Mouse (Mus musculus) CH12.LX (cell line): ENCODE data around the gene Tcf25. TPM values are rescaled to one million over a fixed set of nuclear protein-coding genes. Genes with fewer than 3 reads are reported as not detected.

Experiments used
- DNase-seq: peaks from one replicate; pipeline ENCODE4 v3.0.0-alpha.2; 2013; ENCODE audit errors: extremely low read depth
- H3K27ac ChIP-seq: 2 replicates; pipeline ENCODE4 v1.5.1; 2012; ENCODE audit warnings: low read depth, mild to moderate bottlenecking, control low read depth, moderate library complexity; ENCODE audit not compliant: insufficient read depth
- H3K27me3 ChIP-seq: replicated peaks from 2 replicates; pipeline ENCODE3; 2012; ENCODE audit warnings: inconsistent platforms
- H3K36me3 ChIP-seq, 2 experiments: replicated peaks in 1 of 2; 2 replicates each; pipeline versions ENCODE3 to v1.6.1; 2012; ENCODE audit warnings: inconsistent platforms in 1 of 2, low read length in 1 of 2, mild to moderate bottlenecking in 1 of 2, mixed read lengths in 1 of 2, moderate library complexity in 1 of 2; ENCODE audit not compliant: control insufficient read depth in 1 of 2, insufficient read depth in 1 of 2
- H3K4me1 ChIP-seq, 2 experiments: 2 replicates each; pipeline ENCODE4 v1.6.1; 2012; ENCODE audit warnings: inconsistent platforms in 1 of 2, moderate library complexity in 1 of 2; ENCODE audit not compliant: insufficient read depth in 2 of 2, control insufficient read depth in 1 of 2
- H3K4me2 ChIP-seq: 2 replicates; pipeline ENCODE4 v1.6.1; 2012; ENCODE audit warnings: low read depth, mild to moderate bottlenecking, control low read depth; ENCODE audit not compliant: poor library complexity, insufficient read depth, severe bottlenecking
- H3K4me3 ChIP-seq, 3 experiments: fragments of 150-350 bp in 1 of 3; sonication (generic) in 1 of 3; replicated peaks in 1 of 3; 2 replicates each; pipeline versions ENCODE3 to v1.5.1; 2011 to 2012; ENCODE audit warnings: low read depth in 2 of 3, low read length in 2 of 3, mild to moderate bottlenecking in 2 of 3, moderate library complexity in 2 of 3, control low read depth in 1 of 3, improper control_type of control experiment in 1 of 3, inconsistent platforms in 1 of 3, mixed read lengths in 1 of 3; ENCODE audit not compliant: poor library complexity in 1 of 3
- H3K79me2 ChIP-seq: replicated peaks from 2 replicates; pipeline ENCODE4 v1.6.1; 2012; ENCODE audit warnings: mild to moderate bottlenecking, moderate library complexity; ENCODE audit not compliant: control insufficient read depth, poor library complexity, insufficient read depth, severe bottlenecking; ENCODE audit errors: extremely low read depth
- H3K9ac ChIP-seq: 2 replicates; pipeline ENCODE4 v1.6.1; 2012; ENCODE audit warnings: low read depth, mild to moderate bottlenecking, control low read depth, moderate library complexity; ENCODE audit not compliant: insufficient read depth
- H3K9me3 ChIP-seq: replicated peaks from 2 replicates; pipeline ENCODE3; 2012; ENCODE audit warnings: low read length, inconsistent platforms, mixed read lengths
- BHLHE40 ChIP-seq: IDR thresholded peaks from 2 replicates; pipeline ENCODE4 v1.6.1; 2011; ENCODE audit warnings: mild to moderate bottlenecking, low read depth, low read length, improper control_type of control experiment
- CHD1 ChIP-seq: IDR thresholded peaks from 2 replicates; pipeline ENCODE4 v1.6.1; 2012; ENCODE audit warnings: low read depth, low read length, improper control_type of control experiment, inconsistent platforms
- CHD2 ChIP-seq: IDR thresholded peaks from 2 replicates; pipeline ENCODE4 v1.6.1; 2011; ENCODE audit warnings: low read length, improper control_type of control experiment
- CTCF ChIP-seq, 2 experiments: IDR thresholded peaks in 1 of 2; conservative IDR thresholded peaks in 1 of 2; 2 replicates each; pipeline ENCODE4 v1.5.1; 2011 to 2012; ENCODE audit warnings: low read depth in 2 of 2, low read length in 2 of 2, improper control_type of control experiment in 1 of 2, inconsistent platforms in 1 of 2, mild to moderate bottlenecking in 1 of 2, moderate library complexity in 1 of 2
- E2F4 ChIP-seq: IDR thresholded peaks from 2 replicates; pipeline ENCODE4 v1.6.1; 2011; ENCODE audit warnings: low read depth, low read length, improper control_type of control experiment; ENCODE audit not compliant: insufficient replicate concordance
- ELF1 ChIP-seq: IDR thresholded peaks from 2 replicates; pipeline ENCODE4 v1.6.1; 2014; ENCODE audit warnings: low read depth, mild to moderate bottlenecking, inconsistent platforms, low read length, improper control_type of control experiment
- EP300 ChIP-seq: IDR thresholded peaks from 2 replicates; pipeline ENCODE4 v1.6.1; 2011; ENCODE audit warnings: low read length, improper control_type of control experiment
- ETS1 ChIP-seq: conservative IDR thresholded peaks from 2 replicates; pipeline ENCODE4 v1.6.1; 2012; ENCODE audit warnings: low read depth, mild to moderate bottlenecking, inconsistent platforms, low read length, improper control_type of control experiment, moderate library complexity
- GABPA ChIP-seq: IDR thresholded peaks from 2 replicates; pipeline ENCODE4 v1.6.1; 2012; ENCODE audit warnings: low read depth, low read length, improper control_type of control experiment, inconsistent platforms; ENCODE audit not compliant: insufficient replicate concordance
- HCFC1 ChIP-seq: IDR thresholded peaks from 2 replicates; pipeline ENCODE4 v1.6.1; 2012; ENCODE audit warnings: low read depth, mild to moderate bottlenecking, inconsistent platforms, low read length, improper control_type of control experiment
- IRF4 ChIP-seq: IDR thresholded peaks from 2 replicates; pipeline ENCODE4 v1.6.1; 2014; ENCODE audit warnings: low read depth, mild to moderate bottlenecking, inconsistent platforms, low read length, improper control_type of control experiment
- JUN ChIP-seq: IDR thresholded peaks from 2 replicates; pipeline ENCODE4 v1.6.1; 2011; ENCODE audit warnings: low read depth, mild to moderate bottlenecking, low read length, improper control_type of control experiment, moderate library complexity; ENCODE audit not compliant: insufficient read depth
- JUND ChIP-seq: conservative IDR thresholded peaks from 2 replicates; pipeline ENCODE4 v1.6.1; 2011; ENCODE audit warnings: low read depth, low read length, improper control_type of control experiment
- KAT2A ChIP-seq: IDR thresholded peaks from 2 replicates; pipeline ENCODE4 v1.6.1; 2012; ENCODE audit warnings: low read length, improper control_type of control experiment, inconsistent platforms; ENCODE audit not compliant: insufficient replicate concordance
- MAFK ChIP-seq: IDR thresholded peaks from 2 replicates; pipeline ENCODE4 v1.6.1; 2011; ENCODE audit warnings: low read length, improper control_type of control experiment; ENCODE audit not compliant: insufficient replicate concordance
- MAX ChIP-seq: IDR thresholded peaks from 2 replicates; pipeline ENCODE4 v1.6.1; 2011; ENCODE audit warnings: low read length, improper control_type of control experiment
- MAZ ChIP-seq: IDR thresholded peaks from 2 replicates; pipeline ENCODE4 v1.6.1; 2012; ENCODE audit warnings: low read depth, mild to moderate bottlenecking, inconsistent platforms, low read length, improper control_type of control experiment, moderate library complexity
- MEF2A ChIP-seq: IDR thresholded peaks from 2 replicates; pipeline ENCODE4 v1.6.1; 2014; ENCODE audit warnings: low read depth, mild to moderate bottlenecking, inconsistent platforms, low read length, improper control_type of control experiment, borderline replicate concordance
- MXI1 ChIP-seq: IDR thresholded peaks from 2 replicates; pipeline ENCODE4 v1.6.1; 2011; ENCODE audit warnings: mild to moderate bottlenecking, low read depth, low read length, improper control_type of control experiment
- MYC ChIP-seq: IDR thresholded peaks from 2 replicates; pipeline ENCODE4 v1.6.1; 2011; ENCODE audit warnings: low read depth, mild to moderate bottlenecking, improper control_type of control experiment, low read length
- NELFE ChIP-seq: IDR thresholded peaks from 2 replicates; pipeline ENCODE4 v1.6.1; 2011; ENCODE audit warnings: low read depth, low read length, improper control_type of control experiment
- NRF1 ChIP-seq: IDR thresholded peaks from 2 replicates; pipeline ENCODE4 v1.6.1; 2014; ENCODE audit warnings: low read depth, mild to moderate bottlenecking, inconsistent platforms, low read length, improper control_type of control experiment, moderate library complexity
- PAX5 ChIP-seq: IDR thresholded peaks from 2 replicates; pipeline ENCODE4 v1.6.1; 2012; ENCODE audit warnings: low read length, inconsistent platforms, mixed read lengths
- POLR2A ChIP-seq: IDR thresholded peaks from 2 replicates; pipeline ENCODE4 v1.6.1; 2011; ENCODE audit warnings: low read depth, mild to moderate bottlenecking, improper control_type of control experiment, low read length
- POLR2AphosphoS2 ChIP-seq: IDR thresholded peaks from 2 replicates; pipeline ENCODE4 v1.6.1; 2011; ENCODE audit warnings: low read depth, low read length, improper control_type of control experiment
- RAD21 ChIP-seq: IDR thresholded peaks from 2 replicates; pipeline ENCODE4 v1.6.1; 2011; ENCODE audit warnings: low read depth, mild to moderate bottlenecking, low read length, improper control_type of control experiment, moderate library complexity
- RCOR1 ChIP-seq: conservative IDR thresholded peaks from 2 replicates; pipeline ENCODE4 v1.6.1; 2012; ENCODE audit warnings: low read depth, mild to moderate bottlenecking, inconsistent platforms, low read length, improper control_type of control experiment
- SIN3A ChIP-seq: IDR thresholded peaks from 2 replicates; pipeline ENCODE4 v1.6.1; 2012; ENCODE audit warnings: low read length, improper control_type of control experiment, inconsistent platforms
- SMC3 ChIP-seq: IDR thresholded peaks from 2 replicates; pipeline ENCODE4 v1.6.1; 2011; ENCODE audit warnings: low read depth, low read length, improper control_type of control experiment
- TBP ChIP-seq: conservative IDR thresholded peaks from 2 replicates; pipeline ENCODE4 v1.6.1; 2011; ENCODE audit warnings: low read depth, low read length, improper control_type of control experiment
- TCF12 ChIP-seq: IDR thresholded peaks from 2 replicates; pipeline ENCODE4 v1.6.1; 2014; ENCODE audit warnings: low read depth, mild to moderate bottlenecking, inconsistent platforms, low read length, improper control_type of control experiment
- UBTF ChIP-seq: IDR thresholded peaks from 2 replicates; pipeline ENCODE4 v1.6.1; 2012; ENCODE audit warnings: low read depth, mild to moderate bottlenecking, inconsistent platforms, low read length, improper control_type of control experiment, moderate library complexity
- USF1 ChIP-seq: IDR thresholded peaks from 2 replicates; pipeline ENCODE4 v1.6.1; 2014; ENCODE audit warnings: low read depth, mild to moderate bottlenecking, inconsistent platforms, low read length, improper control_type of control experiment
- USF2 ChIP-seq: conservative IDR thresholded peaks from 2 replicates; pipeline ENCODE4 v1.6.1; 2011; ENCODE audit warnings: low read depth, low read length, improper control_type of control experiment
- ZC3H11A ChIP-seq: IDR thresholded peaks from 2 replicates; pipeline ENCODE4 v1.6.1; 2012; ENCODE audit warnings: low read depth, mild to moderate bottlenecking, inconsistent platforms, low read length, improper control_type of control experiment
- ZMIZ1 ChIP-seq: IDR thresholded peaks from 2 replicates; pipeline ENCODE4 v1.6.1; 2012; ENCODE audit warnings: low read depth, mild to moderate bottlenecking, inconsistent platforms, low read length, improper control_type of control experiment
- ZNF384 ChIP-seq: IDR thresholded peaks from 2 replicates; pipeline ENCODE4 v1.6.1; 2012; ENCODE audit warnings: low read depth, low read length, improper control_type of control experiment, inconsistent platforms
- dilution Hi-C: fragments of 300-500 bp; cut with MboI; formaldehyde crosslinking; loops from 2 replicates; pipeline ENCODE4 v1.14.3; 2020; ENCODE audit warnings: low sequenced_read_pairs; ENCODE audit not compliant: extremely low pct_unique_long_range_greater_than_20kb, extremely low pct_ligation_motif_present
- in situ Hi-C: fragments of 300-500 bp; cut with MboI; formaldehyde crosslinking; loops from 3 replicates; pipeline ENCODE4 v1.14.3; 2019; ENCODE audit warnings: low sequenced_read_pairs, low pct_ligation_motif_present, low pct_unique_long_range_greater_than_20kb, mixed read lengths
- polyA plus RNA-seq: library from polyadenylated mRNA; unstranded; fragments of >175 nt; gene quantifications from 2 replicates; pipeline ENCODE4 v1.2.1, GENCODE M21; 2012; ENCODE audit warnings: low read depth; ENCODE audit not compliant: insufficient read length
- total RNA-seq, 2 experiments: library from RNA; depleted of rRNA; stranded (reverse); fragments of 300-350 nt in 1 of 2; fragments of >200 nt in 1 of 2; gene quantifications; 2 replicates each; pipeline ENCODE4 v1.2.3; 2012 to 2014

The Tcf25 gene
- total and polyA plus RNA-seq, 3 experiments = 168 to 393 (median 207) TPM

DNA sequence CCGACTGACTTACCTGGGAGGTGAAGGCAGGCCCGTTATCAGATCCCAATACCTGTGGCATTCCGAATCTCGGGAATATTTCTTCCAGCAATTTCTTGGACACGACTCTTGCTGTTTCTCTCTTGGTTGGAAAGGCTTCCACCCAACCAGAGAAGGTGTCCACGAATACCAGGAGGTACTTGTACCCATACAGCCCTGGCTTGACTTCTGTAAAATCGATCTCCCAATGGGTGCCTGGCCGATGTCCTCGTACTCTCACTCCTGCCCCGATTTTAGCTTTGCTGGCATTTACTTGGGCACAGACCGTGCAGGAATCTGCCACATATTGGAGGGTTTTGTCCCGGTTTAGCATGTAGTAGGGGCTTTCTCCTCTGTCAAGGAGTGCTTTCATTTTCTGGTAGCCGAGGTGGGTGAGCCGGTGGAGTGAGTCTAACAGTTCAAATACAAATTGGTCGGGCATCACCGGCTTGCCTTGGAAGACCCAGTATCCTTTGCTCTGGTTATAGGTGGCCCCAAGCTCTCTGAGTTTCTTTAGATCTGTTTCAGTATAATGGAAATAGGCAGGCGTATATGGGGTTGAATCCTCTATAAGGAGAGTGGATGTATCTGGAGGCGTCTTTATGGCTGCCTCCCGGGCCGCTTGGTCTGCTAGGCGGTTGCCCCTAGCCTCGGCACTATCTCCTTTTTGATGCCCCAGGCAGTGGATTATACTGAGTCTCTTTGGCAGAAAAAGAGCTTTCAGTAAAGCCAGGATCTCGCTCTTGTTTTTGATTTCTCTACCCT lies 55.6 kb downstream of the Tcf25 start:
- H3K79me2 ChIP-seq = peaks cover 28% of the 10 kb centered on the region
- peak; percentile 5; the same call in 1 of the 2 replicates for TF ChIP-seq BHLHE40
- TF ChIP-seq NELFE = no peak
- no peak for TF ChIP-seq MEF2A
- TF ChIP-seq SIN3A = peak; percentile 5; the same call in 1 of the 2 replicates
- no peak for TF ChIP-seq MAZ
- peak; percentile 74 for TF ChIP-seq POLR2A
- no peak for TF ChIP-seq USF1
- TF ChIP-seq RCOR1 = peak; percentile 78
- no peak for TF ChIP-seq PAX5
- no peak for TF ChIP-seq ZC3H11A
- no peak for TF ChIP-seq KAT2A
- TF ChIP-seq CHD1 = no peak; the same call in 1 of the 2 replicates
- no peak; the same call in 1 of the 2 replicates for TF ChIP-seq HCFC1
- TF ChIP-seq ZNF384 = no peak
- 0 out of 2 replicates have a peak, but pooled peaks have one; percentile 3 for TF ChIP-seq ETS1
- no peak for TF ChIP-seq E2F4
- no peak for TF ChIP-seq JUND
- TF ChIP-seq RAD21 = no peak
- TF ChIP-seq MYC = no peak
- TF ChIP-seq MAX = no peak
- no peak; the same call in none of the 2 replicates for TF ChIP-seq MXI1
- TF ChIP-seq NRF1 = no peak; the same call in 1 of the 2 replicates
- no peak for TF ChIP-seq GABPA
- TF ChIP-seq TBP = 0 out of 2 replicates have a peak, but pooled peaks have one; percentile 30
- no peak for TF ChIP-seq EP300
- TF ChIP-seq MAFK = no peak
- TF ChIP-seq JUN = no peak
- no peak; the same call in none of the 2 replicates for TF ChIP-seq ZMIZ1
- TF ChIP-seq POLR2AphosphoS2 = peak; percentile 86
- peak; percentile 61 for TF ChIP-seq CHD2
- peak; percentile 42; the same call in 1 of the 2 replicates for TF ChIP-seq UBTF
- no peak for TF ChIP-seq ELF1
- TF ChIP-seq TCF12 = no peak
- TF ChIP-seq CTCF (conservative IDR thresholded peaks at IDR 0.05 in 1 of 2, IDR thresholded peaks at IDR 0.05 in 1 of 2; ENCODE audit: low read depth in 2 of 2, low read length in 2 of 2) = no peak
- TF ChIP-seq SMC3 = peak; percentile 9; the same call in 1 of the 2 replicates
- TF ChIP-seq USF2 = no peak; the same call in 1 of the 2 replicates
- TF ChIP-seq IRF4 = no peak; the same call in none of the 2 replicates
- no peaks in the 10 kb centered on the region for H3K27me3 ChIP-seq
- no peak overlapping the region for H3K4me2 ChIP-seq
- DNase-seq = peak; percentile 49
- H3K36me3 ChIP-seq = peaks cover 40 to 47% of the 10 kb centered on the region in 2 experiments
- peak overlapping the region; percentile 53 to 66 (median 58) for H3K4me3 ChIP-seq
- H3K4me1 ChIP-seq = no peaks in the 10 kb centered on the region
- H3K27ac ChIP-seq = peak overlapping the region; percentile 94
- peak overlapping the region; percentile 56 for H3K9ac ChIP-seq
- dilution Hi-C loops = no loop called here
- in situ Hi-C loops = no loop called here
- peaks cover 58% of the 10 kb centered on the region for H3K9me3 ChIP-seq
